In genomic region chr8:120492193-120492880, GRCm38 (mm10) we compare ENCODE assay signal across 9 mouse cellular contexts.
DNase-seq lines count a peak whose midpoint lies in the region; ATAC-seq lines count a peak whose summit lies in the region.
"Had no signal": no experiment of that assay in that cellular context is flagged by ENCODE, and none has a peak within 500 bp of the region (broad histone marks: within the 10 kb centered on the region; RNA-seq: fewer than 3 reads in every experiment).

No protein-coding gene starts in this region.

- H3K4me3 ChIP-seq in heart, embryonic 12.5 days = no peak overlapping the region
- H3K4me3 ChIP-seq in forebrain, embryonic 10.5 days = peak overlapping the region; percentile 23; the same call in 1 of the 2 replicates
- H3K4me3 ChIP-seq in midbrain, embryonic 16.5 days (ENCODE audit: low read depth, low read length) = peak overlapping the region; percentile 76

- H3K27ac ChIP-seq in heart, embryonic 12.5 days (ENCODE audit: poor library complexity, severe bottlenecking) = no peak overlapping the region
- peak overlapping the region; percentile 21; the same call in 1 of the 2 replicates for H3K27ac ChIP-seq in forebrain, embryonic 10.5 days
- H3K27ac ChIP-seq in midbrain, embryonic 16.5 days (ENCODE audit: low read length) = no peak overlapping the region

- H3K9me3 ChIP-seq in heart, embryonic 12.5 days (replicated peaks) = no peaks in the 10 kb centered on the region
- H3K9me3 ChIP-seq in forebrain, embryonic 10.5 days = no peaks in the 10 kb centered on the region
- no peaks in the 10 kb centered on the region for H3K9me3 ChIP-seq in midbrain, embryonic 16.5 days (replicated peaks; ENCODE audit: control insufficient read depth, low read length, poor library complexity, severe bottlenecking)

- WGBS in heart, embryonic 12.5 days = 26% methylated on average over 14 of the region's 14 CpGs
- 63% methylated on average over 14 of the region's 14 CpGs for WGBS in forebrain, embryonic 10.5 days
- 39% methylated on average over 14 of the region's 14 CpGs for WGBS in midbrain, embryonic 16.5 days

- intact Hi-C loops in heart, postnatal 25 days (cut with DNase I) = loop anchor here (2.0 kb wide), 1 partner anchor 42 kb away; no protein-coding TSS in a partner anchor

- ATAC-seq in heart, embryonic 12.5 days (ENCODE audit: insufficient number of reproducible peaks, low FRiP score) = no peak
- no peak for ATAC-seq in midbrain, embryonic 16.5 days

- H3K4me2 ChIP-seq in heart, embryonic 12.5 days = peak overlapping the region; percentile 92
- H3K4me2 ChIP-seq in midbrain, embryonic 16.5 days (ENCODE audit: low read length) = peak overlapping the region; percentile 89

- H3K4me1 ChIP-seq in heart, embryonic 12.5 days (replicated peaks) = peaks cover 76% of the 10 kb centered on the region
- H3K4me1 ChIP-seq in forebrain, embryonic 10.5 days = peaks cover 98% of the 10 kb centered on the region
- peaks cover 62% of the 10 kb centered on the region for H3K4me1 ChIP-seq in midbrain, embryonic 16.5 days (ENCODE audit: control insufficient read depth, insufficient read depth, low read length)

- H3K9ac ChIP-seq in heart, embryonic 12.5 days = peak overlapping the region; percentile 17; the same call in 1 of the 2 replicates
- H3K9ac ChIP-seq in midbrain, embryonic 16.5 days (ENCODE audit: low read depth, low read length) = peak overlapping the region; percentile 10; the same call in 1 of the 2 replicates

- DNase-seq in heart, postnatal 25 days (ENCODE audit: low spot score) = no peak
- DNase-seq in forebrain, embryonic 10.5 days (ENCODE audit: extremely low spot score, low spot score) = no peak
- peak; percentile 83 for DNase-seq in kidney, postnatal 10 days
- no peak for DNase-seq in right cerebral cortex, postnatal 14 days
- DNase-seq in thymus, postnatal 14 days = no peak
- no peak for DNase-seq in thymus, postnatal 0 days (ENCODE audit: low spot score)
- DNase-seq: spleen, adult 18-20 months had no signal

- H3K27me3 ChIP-seq in heart, embryonic 12.5 days (replicated peaks) = no peaks in the 10 kb centered on the region
- H3K27me3 ChIP-seq in forebrain, embryonic 10.5 days (ENCODE audit: poor library complexity, severe bottlenecking) = peaks cover 54% of the 10 kb centered on the region
- H3K27me3 ChIP-seq in midbrain, embryonic 16.5 days (ENCODE audit: control insufficient read depth, insufficient read depth, low read depth, low read length) = no peaks in the 10 kb centered on the region

- H3K36me3 ChIP-seq in heart, embryonic 12.5 days = no peaks in the 10 kb centered on the region
- 0 out of 2 replicates have a peak, but pooled peaks cover 2% of the 10 kb centered on the region for H3K36me3 ChIP-seq in forebrain, embryonic 10.5 days (replicated peaks)
- no peaks in the 10 kb centered on the region for H3K36me3 ChIP-seq in midbrain, embryonic 16.5 days (ENCODE audit: control insufficient read depth, insufficient read depth, low read length)
